Mouse (Mus musculus): ENCODE measurements at regions not wholly inside any gene's neighbourhood (a gene's known extent, or its start where the extent isn't known, plus 50 kb on each side); places are given as distances from the start of the nearest gene placed in this dataset.

GRCm38 (mm10) chr11:37897713-37898112 is 661.9 kb upstream of the Tenm2 start:
- no peak for TF ChIP-seq EP300 (IDR thresholded peaks at IDR 0.05; ENCODE audit: insufficient read depth, low read depth, low read length)
- no peak for TF ChIP-seq POLR2A (IDR thresholded peaks at IDR 0.05; ENCODE audit: insufficient read depth, low read depth, low read length)
- TF ChIP-seq CTCF (IDR thresholded peaks at IDR 0.05): no peak
- intact Hi-C loops (cut with DNase I): no loop called here
- no peaks in the 10 kb centered on the region for H3K4me1 ChIP-seq (ENCODE audit: control insufficient read depth, insufficient read depth, low read length)
- H3K79me2 ChIP-seq (replicated peaks; ENCODE audit: control insufficient read depth, insufficient read depth, low read length): no peaks in the 10 kb centered on the region
- H3K4me3 ChIP-seq: no peak overlapping the region
- no peak for DNase-seq
- no peak overlapping the region for H3K9ac ChIP-seq (ENCODE audit: low read depth, low read length)
- no peaks in the 10 kb centered on the region for H3K27me3 ChIP-seq (ENCODE audit: control insufficient read depth, insufficient read depth, low read length)
- H3K27ac ChIP-seq: no peak overlapping the region
- no peaks in the 10 kb centered on the region for H3K36me3 ChIP-seq (ENCODE audit: control insufficient read depth, insufficient read depth, low read length)

DNA sequence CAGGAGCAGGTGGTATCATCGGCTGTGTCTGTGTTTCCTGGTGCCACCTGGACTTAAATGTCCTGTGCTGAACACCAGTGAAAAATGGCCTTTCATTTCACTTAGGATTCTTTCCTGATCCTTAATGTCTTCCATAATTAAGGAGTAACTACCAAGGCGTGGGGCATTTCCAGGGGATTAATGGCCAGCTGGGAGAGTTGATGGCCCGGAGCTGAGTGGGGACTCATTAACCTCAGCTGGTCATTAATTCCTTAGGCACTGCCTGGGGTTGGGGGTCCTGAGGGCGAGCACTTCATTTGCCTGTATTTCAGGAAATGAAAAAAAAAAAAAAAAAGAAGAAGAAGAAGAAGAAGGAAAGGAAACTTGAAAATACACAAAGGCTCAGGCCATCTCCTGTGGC is 647.0 kb upstream of the Tenm2 start:
- H3K27ac ChIP-seq: no peak overlapping the region
- WGBS: 66% methylated on average over 4 of the region's 4 CpGs
- intact Hi-C loops (cut with DNase I): no loop called here
- H3K79me2 ChIP-seq (replicated peaks; ENCODE audit: control insufficient read depth, insufficient read depth, low read length): no peaks in the 10 kb centered on the region
- TF ChIP-seq CTCF (IDR thresholded peaks at IDR 0.05): no peak
- no peak for TF ChIP-seq POLR2A (IDR thresholded peaks at IDR 0.05; ENCODE audit: insufficient read depth, low read depth, low read length)
- TF ChIP-seq EP300 (IDR thresholded peaks at IDR 0.05; ENCODE audit: insufficient read depth, low read depth, low read length): no peak
- no peaks in the 10 kb centered on the region for H3K36me3 ChIP-seq (ENCODE audit: control insufficient read depth, insufficient read depth, low read length)
- no peaks in the 10 kb centered on the region for H3K4me1 ChIP-seq (ENCODE audit: control insufficient read depth, insufficient read depth, low read length)
- H3K27me3 ChIP-seq (ENCODE audit: control insufficient read depth, insufficient read depth, low read length): no peaks in the 10 kb centered on the region
- no peak for DNase-seq
- H3K9ac ChIP-seq (ENCODE audit: low read depth, low read length): no peak overlapping the region
- no peak overlapping the region for H3K4me3 ChIP-seq

DNA sequence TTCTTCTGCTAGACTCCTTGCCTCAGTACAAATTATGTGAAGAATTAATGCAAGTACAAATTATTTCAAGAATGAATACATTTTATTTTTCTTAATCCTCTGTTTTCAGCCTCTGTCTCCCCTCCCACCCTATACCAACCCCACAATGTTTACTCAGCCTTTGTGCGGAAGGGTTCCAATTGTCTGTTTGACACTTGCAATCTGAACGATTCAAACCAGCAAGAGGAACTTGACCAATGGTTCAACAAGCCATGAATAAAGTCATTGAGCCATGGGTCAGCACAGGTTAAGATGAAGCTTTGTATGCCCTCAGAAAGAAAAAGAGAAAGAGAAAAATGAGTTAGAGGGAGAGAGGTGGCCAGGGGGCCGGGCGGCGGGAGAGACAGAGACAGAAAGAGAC is 601.5 kb upstream of the Tenm2 start:
- Histone ChIP-seq H3K9ac (ENCODE audit: low read depth, low read length) (no peak overlapping the region), H3K27me3 (ENCODE audit: control insufficient read depth, insufficient read depth, low read length) (no peaks in the 10 kb centered on the region), H3K27ac (no peak overlapping the region), H3K4me1 (ENCODE audit: control insufficient read depth, insufficient read depth, low read length) (no peaks in the 10 kb centered on the region), H3K36me3 (ENCODE audit: control insufficient read depth, insufficient read depth, low read length) (no peaks in the 10 kb centered on the region), H3K79me2 (replicated peaks; ENCODE audit: control insufficient read depth, insufficient read depth, low read length) (no peaks in the 10 kb centered on the region), H3K4me3 (no peak overlapping the region)
- WGBS: 72% methylated on average over 5 of the region's 5 CpGs
- TF ChIP-seq POLR2A (IDR thresholded peaks at IDR 0.05; ENCODE audit: insufficient read depth, low read depth, low read length) (no peak), CTCF (IDR thresholded peaks at IDR 0.05) (no peak), EP300 (IDR thresholded peaks at IDR 0.05; ENCODE audit: insufficient read depth, low read depth, low read length) (no peak)
- intact Hi-C loops (cut with DNase I): no loop called here
- no peak for DNase-seq

DNA sequence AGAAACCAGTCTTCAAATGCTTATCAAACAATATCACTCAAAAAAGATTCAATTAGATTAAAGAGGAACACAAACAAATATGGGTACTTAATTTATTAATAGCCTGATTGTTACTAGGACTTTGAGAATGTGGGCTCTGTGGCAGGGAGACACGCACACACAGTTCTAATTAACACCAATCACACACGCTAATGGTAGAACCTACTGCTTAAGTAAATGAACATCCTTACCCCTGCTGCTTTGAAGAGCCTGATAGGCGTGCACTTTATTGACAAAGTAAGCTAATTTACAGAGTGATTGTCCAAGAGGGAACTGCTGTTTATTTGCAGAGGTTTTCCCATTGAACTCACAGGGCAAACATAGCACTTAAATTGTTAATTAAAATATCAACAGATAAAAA is 595.2 kb upstream of the Tenm2 start:
- WGBS: 69% methylated on average over 3 of the region's 3 CpGs
- DNase-seq: no peak
- no peak overlapping the region for H3K27ac ChIP-seq
- intact Hi-C loops (cut with DNase I): no loop called here
- H3K4me3 ChIP-seq: no peak overlapping the region
- H3K4me1 ChIP-seq (ENCODE audit: control insufficient read depth, insufficient read depth, low read length): no peaks in the 10 kb centered on the region
- TF ChIP-seq POLR2A (IDR thresholded peaks at IDR 0.05; ENCODE audit: insufficient read depth, low read depth, low read length): no peak
- no peak for TF ChIP-seq CTCF (IDR thresholded peaks at IDR 0.05)
- TF ChIP-seq EP300 (IDR thresholded peaks at IDR 0.05; ENCODE audit: insufficient read depth, low read depth, low read length): no peak
- no peaks in the 10 kb centered on the region for H3K27me3 ChIP-seq (ENCODE audit: control insufficient read depth, insufficient read depth, low read length)
- H3K36me3 ChIP-seq (ENCODE audit: control insufficient read depth, insufficient read depth, low read length): no peaks in the 10 kb centered on the region
- H3K79me2 ChIP-seq (replicated peaks; ENCODE audit: control insufficient read depth, insufficient read depth, low read length): no peaks in the 10 kb centered on the region
- H3K9ac ChIP-seq (ENCODE audit: low read depth, low read length): no peak overlapping the region

DNA sequence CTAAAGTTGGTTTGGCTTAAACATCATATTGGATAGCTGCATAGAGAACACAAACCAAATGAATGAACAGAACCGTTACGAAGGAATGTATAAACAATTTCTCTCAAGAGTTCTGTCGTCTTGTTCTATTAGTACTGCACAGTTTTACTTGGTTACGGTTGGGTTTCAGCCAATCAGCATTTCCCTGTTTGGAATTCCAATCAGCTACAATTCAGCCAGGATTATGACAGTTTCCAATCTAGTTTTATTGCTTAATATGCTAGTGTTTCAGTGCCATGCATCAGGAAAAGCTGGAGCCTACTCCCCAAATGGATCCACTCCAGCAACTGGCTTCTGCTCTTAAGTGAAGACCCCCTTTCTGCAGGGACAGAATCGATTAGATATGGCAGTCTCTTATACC is 571.0 kb upstream of the Tenm2 start:
- no peak overlapping the region for H3K4me3 ChIP-seq
- no peaks in the 10 kb centered on the region for H3K79me2 ChIP-seq (replicated peaks; ENCODE audit: control insufficient read depth, insufficient read depth, low read length)
- H3K36me3 ChIP-seq (ENCODE audit: control insufficient read depth, insufficient read depth, low read length): no peaks in the 10 kb centered on the region
- intact Hi-C loops (cut with DNase I): no loop called here
- no peaks in the 10 kb centered on the region for H3K4me1 ChIP-seq (ENCODE audit: control insufficient read depth, insufficient read depth, low read length)
- DNase-seq: no peak
- no peak overlapping the region for H3K9ac ChIP-seq (ENCODE audit: low read depth, low read length)
- no peaks in the 10 kb centered on the region for H3K27me3 ChIP-seq (ENCODE audit: control insufficient read depth, insufficient read depth, low read length)
- WGBS: 70% methylated on average over 5 of the region's 5 CpGs
- TF ChIP-seq POLR2A (IDR thresholded peaks at IDR 0.05; ENCODE audit: insufficient read depth, low read depth, low read length) (no peak), CTCF (IDR thresholded peaks at IDR 0.05) (no peak), EP300 (IDR thresholded peaks at IDR 0.05; ENCODE audit: insufficient read depth, low read depth, low read length) (no peak)
- H3K27ac ChIP-seq: no peak overlapping the region

DNA sequence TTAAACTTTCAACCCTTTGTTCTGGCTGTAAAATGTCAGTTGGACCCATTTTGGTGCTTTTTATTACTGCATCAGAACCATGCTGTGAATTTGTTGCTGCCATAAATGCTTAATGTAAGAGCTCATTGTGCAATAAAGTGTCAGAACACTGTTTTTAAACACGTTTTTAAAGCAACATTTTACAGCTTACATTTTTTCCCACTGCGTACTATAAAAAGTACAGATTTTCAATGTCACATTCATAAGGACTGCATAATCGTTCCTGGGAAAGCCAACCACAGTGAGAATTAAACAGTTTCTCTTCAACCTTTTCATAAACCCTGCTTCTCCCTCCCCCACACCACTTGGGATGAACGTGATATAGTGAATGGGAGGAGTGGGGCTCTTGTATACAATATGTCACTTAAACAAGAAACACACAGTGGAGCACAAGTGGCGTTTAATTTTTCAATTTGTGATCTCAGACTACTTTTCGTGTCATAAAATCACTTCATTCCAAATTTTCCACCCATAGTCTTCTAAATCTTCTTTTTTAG is 563.1 kb upstream of the Tenm2 start:
- 57% methylated on average over 6 of the region's 6 CpGs for WGBS
- Histone ChIP-seq H3K27ac (no peak overlapping the region), H3K9ac (ENCODE audit: low read depth, low read length) (no peak overlapping the region), H3K4me1 (ENCODE audit: control insufficient read depth, insufficient read depth, low read length) (no peaks in the 10 kb centered on the region), H3K36me3 (ENCODE audit: control insufficient read depth, insufficient read depth, low read length) (no peaks in the 10 kb centered on the region), H3K4me3 (no peak overlapping the region), H3K27me3 (ENCODE audit: control insufficient read depth, insufficient read depth, low read length) (no peaks in the 10 kb centered on the region), H3K79me2 (replicated peaks; ENCODE audit: control insufficient read depth, insufficient read depth, low read length) (no peaks in the 10 kb centered on the region)
- no peak for TF ChIP-seq POLR2A (IDR thresholded peaks at IDR 0.05; ENCODE audit: insufficient read depth, low read depth, low read length)
- TF ChIP-seq CTCF (IDR thresholded peaks at IDR 0.05): no peak
- no peak for TF ChIP-seq EP300 (IDR thresholded peaks at IDR 0.05; ENCODE audit: insufficient read depth, low read depth, low read length)
- intact Hi-C loops (cut with DNase I): no loop called here
- no peak for DNase-seq

All from heart, adult 2 months (tissue).